Mouse (Mus musculus): ENCODE results near the gene Lrfn5. TPM values are rescaled to one million over a fixed set of nuclear protein-coding genes. Genes with fewer than 3 reads are reported as not detected.

The Lrfn5 gene
- polyA plus RNA-seq (2015; fragmentation: Nextera tagmentation; extraction: Ambion mirVana), result 1.3 and 1.4 TPM in 2 replicates

GRCm38 (mm10) chr12:61522829-61523370, at the start of gene Lrfn5:
Lrfn5 (plus strand) TSS chr12:61523150.
- Histone ChIP-seq H3K36me3 (ENCODE audit: control insufficient read depth, insufficient read depth, low read length) (no peaks in the 10 kb centered on the region), H3K4me2 (ENCODE audit: low read depth, low read length) (peak within 1 kb of the TSS; percentile 89), H3K27ac (ENCODE audit: low read length) (no peak within 1 kb of the TSS), H3K27me3 (replicated peaks; ENCODE audit: control insufficient read depth, insufficient read depth, low read length) (peaks cover 34% of the 10 kb centered on the region), H3K9ac (ENCODE audit: low read depth, low read length) (peak within 1 kb of the TSS; percentile 63), H3K4me3 (ENCODE audit: low read length) (peak within 1 kb of the TSS; percentile 61), H3K9me3 (ENCODE audit: control insufficient read depth, low read length) (no peaks in the 10 kb centered on the region), H3K4me1 (ENCODE audit: control insufficient read depth, insufficient read depth, low read length) (0 out of 2 replicates have a peak, but pooled peaks cover 3% of the 10 kb centered on the region)
- under 1% methylated on average over 40 of the region's 50 CpGs for WGBS
- peak; percentile 95 for ATAC-seq

DNA sequence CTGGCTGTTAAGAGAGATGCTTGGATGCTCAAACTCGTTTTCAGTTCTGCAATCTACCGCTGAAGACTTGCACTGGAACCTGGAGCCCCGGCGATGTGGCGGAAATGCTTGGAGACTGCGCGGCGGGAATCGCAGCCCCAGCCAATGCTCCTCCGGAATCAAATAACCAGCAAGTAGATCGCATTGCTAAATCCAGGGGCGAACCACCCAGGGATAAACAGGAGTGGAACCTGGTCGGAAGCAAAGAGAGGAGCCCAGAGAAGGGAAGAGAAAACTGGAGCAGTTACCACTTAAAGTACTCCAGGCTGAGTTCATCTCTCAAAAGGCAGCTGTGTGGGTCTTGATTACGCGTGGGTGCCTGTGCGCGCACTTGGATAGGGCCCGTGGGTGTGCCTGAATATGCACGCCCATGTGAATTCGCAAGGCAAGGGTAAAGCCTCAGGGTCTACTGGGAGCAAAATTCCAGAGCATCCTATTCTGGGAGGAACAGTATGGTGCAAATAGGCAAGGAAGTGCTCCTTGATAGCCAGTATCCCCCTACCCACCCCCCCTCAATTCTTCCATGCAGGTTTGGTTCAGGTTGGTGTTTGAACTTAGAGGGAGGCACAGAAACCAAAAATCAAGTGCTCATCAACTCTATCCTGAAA, 1.3 kb upstream of the Lrfn5 start:
- H3K4me2 ChIP-seq (ENCODE audit: low read depth, low read length), result peak overlapping the region; percentile 32
- H3K27me3 ChIP-seq (replicated peaks; ENCODE audit: control insufficient read depth, insufficient read depth, low read length), result peaks cover 34% of the 10 kb centered on the region
- no peak overlapping the region for H3K9ac ChIP-seq (ENCODE audit: low read depth, low read length)
- H3K9me3 ChIP-seq (ENCODE audit: control insufficient read depth, low read length), result no peaks in the 10 kb centered on the region
- H3K4me1 ChIP-seq (ENCODE audit: control insufficient read depth, insufficient read depth, low read length), result 0 out of 2 replicates have a peak, but pooled peaks cover 3% of the 10 kb centered on the region
- H3K27ac ChIP-seq (ENCODE audit: low read length), result no peak overlapping the region
- H3K4me3 ChIP-seq (ENCODE audit: low read length), result peak overlapping the region; percentile 16; the same call in 1 of the 2 replicates
- no peaks in the 10 kb centered on the region for H3K36me3 ChIP-seq (ENCODE audit: control insufficient read depth, insufficient read depth, low read length)
- no peak for ATAC-seq
- WGBS, result 3% methylated on average over 20 of the region's 20 CpGs

DNA sequence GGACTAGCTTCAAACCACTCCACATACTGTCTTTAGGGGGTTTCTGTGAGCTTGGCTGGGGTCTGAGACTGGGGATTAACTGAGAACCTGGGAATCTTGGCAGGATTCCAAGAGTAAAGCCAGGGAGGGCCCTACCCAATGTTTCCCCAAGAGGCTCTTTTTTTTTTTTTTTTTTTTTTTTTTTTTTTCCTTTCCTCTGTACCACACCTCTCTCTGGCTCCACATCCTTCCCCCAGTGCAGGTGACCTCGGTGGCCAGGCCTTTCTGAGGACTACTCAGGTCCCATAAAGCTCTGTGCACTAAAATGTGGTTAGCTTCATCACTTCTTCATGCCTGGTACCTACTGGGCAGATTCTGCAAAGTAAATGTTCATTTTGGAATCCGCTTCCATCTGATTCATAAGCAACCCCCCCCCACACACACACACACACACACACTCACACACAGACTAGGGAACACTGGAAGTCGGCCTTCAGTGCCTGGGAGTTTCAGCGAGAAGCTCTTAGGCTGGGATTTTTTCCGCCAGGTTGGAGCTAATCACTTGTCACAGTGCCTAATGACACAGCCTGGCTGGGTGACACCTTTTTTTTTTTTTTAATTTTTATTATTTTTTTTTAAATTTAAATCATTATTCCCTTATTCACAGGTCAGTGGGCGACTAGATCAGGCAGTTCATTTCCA, 662 bp upstream of the Lrfn5 start:
- 0 out of 2 replicates have a peak, but pooled peaks cover 3% of the 10 kb centered on the region for H3K4me1 ChIP-seq (ENCODE audit: control insufficient read depth, insufficient read depth, low read length)
- H3K27ac ChIP-seq (ENCODE audit: low read length), result no peak overlapping the region
- no peaks in the 10 kb centered on the region for H3K9me3 ChIP-seq (ENCODE audit: control insufficient read depth, low read length)
- H3K27me3 ChIP-seq (replicated peaks; ENCODE audit: control insufficient read depth, insufficient read depth, low read length), result peaks cover 34% of the 10 kb centered on the region
- peak; percentile 32; the same call in 1 of the 2 replicates for ATAC-seq
- H3K36me3 ChIP-seq (ENCODE audit: control insufficient read depth, insufficient read depth, low read length), result no peaks in the 10 kb centered on the region
- WGBS, result 6% methylated on average over 6 of the region's 6 CpGs
- peak overlapping the region; percentile 61 for H3K4me3 ChIP-seq (ENCODE audit: low read length)
- H3K9ac ChIP-seq (ENCODE audit: low read depth, low read length), result peak overlapping the region; percentile 63; the same call in 1 of the 2 replicates
- peak overlapping the region; percentile 89 for H3K4me2 ChIP-seq (ENCODE audit: low read depth, low read length)

DNA sequence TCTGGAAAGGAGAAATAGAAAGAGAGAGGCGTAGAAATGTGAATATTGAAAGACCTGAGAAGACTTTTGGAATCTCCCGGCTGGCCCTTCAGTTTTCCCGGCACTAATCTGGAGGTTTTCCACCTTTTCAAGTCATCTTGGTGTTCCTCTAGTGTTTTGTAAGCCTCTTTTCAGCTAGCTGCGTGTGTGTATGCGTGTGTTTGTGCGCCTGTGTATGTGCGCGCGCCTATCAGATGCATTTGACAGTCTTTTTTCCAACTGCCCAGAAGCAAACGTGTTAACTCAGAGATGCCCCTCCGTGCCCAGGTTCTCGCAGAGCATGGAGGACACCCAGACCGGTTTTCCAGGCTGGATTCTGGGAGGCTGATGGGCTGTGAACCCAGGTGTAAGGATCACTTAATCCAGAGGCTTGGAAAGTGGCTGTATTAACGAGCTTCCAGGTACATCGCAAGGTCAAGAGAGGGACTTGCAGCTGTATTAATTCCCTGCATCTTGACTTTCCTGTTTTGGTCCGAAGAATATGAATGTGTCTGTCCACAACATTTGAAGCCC, 757 bp downstream of the Lrfn5 start:
- no peak for ATAC-seq

GRCm38 (mm10) chr12:61524183-61524651, 1.3 kb downstream of the Lrfn5 start:
- WGBS, result under 1% methylated on average over 33 of the region's 33 CpGs
- H3K27me3 ChIP-seq (replicated peaks; ENCODE audit: control insufficient read depth, insufficient read depth, low read length), result peaks cover 34% of the 10 kb centered on the region

More for the DNA sequence above, 757 bp downstream of the Lrfn5 start:
- Histone ChIP-seq H3K27ac (ENCODE audit: low read length) (no peak overlapping the region), H3K4me2 (ENCODE audit: low read depth, low read length) (peak overlapping the region; percentile 89), H3K27me3 (replicated peaks; ENCODE audit: control insufficient read depth, insufficient read depth, low read length) (peaks cover 34% of the 10 kb centered on the region), H3K4me1 (ENCODE audit: control insufficient read depth, insufficient read depth, low read length) (0 out of 2 replicates have a peak, but pooled peaks cover 3% of the 10 kb centered on the region), H3K4me3 (ENCODE audit: low read length) (peak overlapping the region; percentile 61), H3K9me3 (ENCODE audit: control insufficient read depth, low read length) (no peaks in the 10 kb centered on the region), H3K9ac (ENCODE audit: low read depth, low read length) (peak overlapping the region; percentile 33; the same call in 1 of the 2 replicates), H3K36me3 (ENCODE audit: control insufficient read depth, insufficient read depth, low read length) (no peaks in the 10 kb centered on the region)
- under 1% methylated on average over 16 of the region's 16 CpGs for WGBS

GRCm38 (mm10) chr12:61526199-61526598, 3.2 kb downstream of the Lrfn5 start:
- H3K4me3 ChIP-seq (ENCODE audit: low read length), result no peak overlapping the region
- H3K9me3 ChIP-seq (ENCODE audit: control insufficient read depth, low read length), result no peaks in the 10 kb centered on the region
- no peaks in the 10 kb centered on the region for H3K36me3 ChIP-seq (ENCODE audit: control insufficient read depth, insufficient read depth, low read length)
- H3K27me3 ChIP-seq (replicated peaks; ENCODE audit: control insufficient read depth, insufficient read depth, low read length), result peaks cover 30% of the 10 kb centered on the region
- ATAC-seq, result no peak
- 3% methylated on average over 9 of the region's 9 CpGs for WGBS
- no peak overlapping the region for H3K4me2 ChIP-seq (ENCODE audit: low read depth, low read length)
- H3K4me1 ChIP-seq (ENCODE audit: control insufficient read depth, insufficient read depth, low read length), result 0 out of 2 replicates have a peak, but pooled peaks cover 3% of the 10 kb centered on the region
- H3K9ac ChIP-seq (ENCODE audit: low read depth, low read length), result no peak overlapping the region
- no peak overlapping the region for H3K27ac ChIP-seq (ENCODE audit: low read length)

More at GRCm38 (mm10) chr12:61524183-61524651, 1.3 kb downstream of the Lrfn5 start:
- Histone ChIP-seq H3K4me2 (ENCODE audit: low read depth, low read length) (peak overlapping the region; percentile 89), H3K4me1 (ENCODE audit: control insufficient read depth, insufficient read depth, low read length) (0 out of 2 replicates have a peak, but pooled peaks cover 3% of the 10 kb centered on the region), H3K9ac (ENCODE audit: low read depth, low read length) (peak overlapping the region; percentile 33), H3K27ac (ENCODE audit: low read length) (no peak overlapping the region), H3K9me3 (ENCODE audit: control insufficient read depth, low read length) (no peaks in the 10 kb centered on the region), H3K36me3 (ENCODE audit: control insufficient read depth, insufficient read depth, low read length) (no peaks in the 10 kb centered on the region), H3K4me3 (ENCODE audit: low read length) (peak overlapping the region; percentile 61)
- ATAC-seq, result no peak

GRCm38 (mm10) chr12:61579949-61580348, 57.0 kb downstream of the Lrfn5 start:
- H3K4me2 ChIP-seq (ENCODE audit: low read depth, low read length), result no peak overlapping the region
- H3K36me3 ChIP-seq (ENCODE audit: control insufficient read depth, insufficient read depth, low read length), result no peaks in the 10 kb centered on the region
- no peak overlapping the region for H3K27ac ChIP-seq (ENCODE audit: low read length)
- no peaks in the 10 kb centered on the region for H3K27me3 ChIP-seq (replicated peaks; ENCODE audit: control insufficient read depth, insufficient read depth, low read length)
- H3K4me1 ChIP-seq (ENCODE audit: control insufficient read depth, insufficient read depth, low read length), result no peaks in the 10 kb centered on the region
- no peaks in the 10 kb centered on the region for H3K9me3 ChIP-seq (ENCODE audit: control insufficient read depth, low read length)
- no peak for ATAC-seq
- 80% methylated on average over 5 of the region's 5 CpGs for WGBS
- no peak overlapping the region for H3K9ac ChIP-seq (ENCODE audit: low read depth, low read length)
- H3K4me3 ChIP-seq (ENCODE audit: low read length), result no peak overlapping the region

DNA sequence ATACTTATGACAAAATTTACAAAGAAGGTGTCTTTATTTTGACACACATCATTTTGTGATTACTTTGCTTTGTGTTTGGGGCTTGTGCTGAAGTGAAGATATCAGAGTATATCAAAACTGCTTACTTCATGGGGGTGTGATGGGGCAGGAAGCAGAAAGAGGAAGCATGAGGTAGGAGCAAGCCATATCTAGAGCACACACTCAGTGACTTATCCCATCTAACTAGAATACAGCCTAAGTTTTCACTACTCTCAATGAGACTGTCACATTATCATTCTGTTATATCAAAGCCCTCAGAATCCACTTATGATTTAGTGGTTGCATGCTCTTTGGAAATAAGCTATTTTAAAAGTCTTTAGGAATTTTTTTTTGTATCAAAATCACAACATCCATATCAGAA, 77.4 kb downstream of the Lrfn5 start:
- Histone ChIP-seq H3K4me2 (ENCODE audit: low read depth, low read length) (no peak overlapping the region), H3K9me3 (ENCODE audit: control insufficient read depth, low read length) (no peaks in the 10 kb centered on the region), H3K9ac (ENCODE audit: low read depth, low read length) (no peak overlapping the region), H3K27ac (ENCODE audit: low read length) (no peak overlapping the region), H3K36me3 (ENCODE audit: control insufficient read depth, insufficient read depth, low read length) (no peaks in the 10 kb centered on the region), H3K4me3 (ENCODE audit: low read length) (no peak overlapping the region), H3K27me3 (replicated peaks; ENCODE audit: control insufficient read depth, insufficient read depth, low read length) (no peaks in the 10 kb centered on the region), H3K4me1 (ENCODE audit: control insufficient read depth, insufficient read depth, low read length) (no peaks in the 10 kb centered on the region)
- ATAC-seq, result no peak

DNA sequence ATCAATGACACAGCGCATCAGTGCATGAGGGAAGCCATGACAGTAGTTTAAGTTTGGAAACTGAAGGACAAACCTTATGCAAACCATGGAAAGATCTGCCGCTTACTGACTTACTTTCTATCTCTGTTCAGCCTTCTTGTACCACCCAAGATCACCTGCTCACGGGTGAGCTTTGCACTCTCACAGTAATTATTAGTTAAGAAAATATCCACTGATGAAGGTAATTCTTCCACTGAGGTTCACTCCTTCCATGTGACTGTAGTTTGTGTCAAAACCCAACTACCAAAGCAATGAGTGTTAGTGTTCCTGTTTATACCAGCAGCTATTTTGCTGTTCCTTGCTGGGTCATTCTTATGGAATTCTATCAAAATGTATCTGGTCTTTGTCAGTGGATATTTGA, 84.9 kb downstream of the Lrfn5 start:
- H3K4me1 ChIP-seq (ENCODE audit: control insufficient read depth, insufficient read depth, low read length), result no peaks in the 10 kb centered on the region
- no peak overlapping the region for H3K27ac ChIP-seq (ENCODE audit: low read length)
- H3K4me2 ChIP-seq (ENCODE audit: low read depth, low read length), result no peak overlapping the region
- no peaks in the 10 kb centered on the region for H3K27me3 ChIP-seq (replicated peaks; ENCODE audit: control insufficient read depth, insufficient read depth, low read length)
- no peaks in the 10 kb centered on the region for H3K9me3 ChIP-seq (ENCODE audit: control insufficient read depth, low read length)
- WGBS, result 91% methylated on average over 3 of the region's 3 CpGs
- ATAC-seq, result no peak
- H3K36me3 ChIP-seq (ENCODE audit: control insufficient read depth, insufficient read depth, low read length), result no peaks in the 10 kb centered on the region
- H3K4me3 ChIP-seq (ENCODE audit: low read length), result no peak overlapping the region
- H3K9ac ChIP-seq (ENCODE audit: low read depth, low read length), result no peak overlapping the region
